Mouse (Mus musculus) cerebellum, adult 2 months (tissue): Measurements from ENCODE around the gene Uqcr10. TPM values are rescaled to one million over a fixed set of nuclear protein-coding genes. Genes with fewer than 3 reads are reported as not detected.

Experiments
- DNase-seq, 2 experiments: peaks; one replicate each; pipeline ENCODE4 v3.0.0; 2021
- H3K27ac ChIP-seq: fragments of 200-500 bp; 2 replicates; pipeline ENCODE4 v1.5.1; 2012; ENCODE audit warnings: low read length, control low read depth, inconsistent platforms; ENCODE audit not compliant: insufficient read depth
- H3K27me3 ChIP-seq: fragments of 200-500 bp; 2 replicates; pipeline ENCODE4 v1.6.1; 2012; ENCODE audit warnings: inconsistent platforms, mild to moderate bottlenecking, low read length, moderate library complexity; ENCODE audit not compliant: control insufficient read depth, insufficient read depth
- H3K4me1 ChIP-seq: fragments of 200-500 bp; 2 replicates; pipeline ENCODE4 v1.6.1; 2011; ENCODE audit warnings: low read length; ENCODE audit not compliant: control insufficient read depth, insufficient read depth
- H3K4me3 ChIP-seq: fragments of 200-500 bp; replicated peaks from 2 replicates; pipeline ENCODE3; 2011; ENCODE audit warnings: mild to moderate bottlenecking, low read depth, low read length, control low read depth; ENCODE audit not compliant: insufficient read depth
- CTCF ChIP-seq: fragments of 200-500 bp; IDR thresholded peaks from 2 replicates; pipeline ENCODE4 v1.5.1; 2011; ENCODE audit warnings: low read depth, mild to moderate bottlenecking, control low read depth, low read length, moderate library complexity, borderline replicate concordance; ENCODE audit not compliant: insufficient read depth
- POLR2A ChIP-seq: fragments of 200-500 bp; IDR thresholded peaks from 2 replicates; pipeline ENCODE4 v1.6.1; 2011; ENCODE audit warnings: low read length, control low read depth, borderline replicate concordance; ENCODE audit not compliant: insufficient read depth
- WGBS: fragments of 180-500 bp; shearing (Covaris S2); methylation state at CpG from one replicate; pipeline ENCODE4 v1.1.7; 2018; 5-methylcytosine and 5-hydroxymethylcytosine counted together
- polyA plus RNA-seq: library from polyadenylated mRNA; depleted of rRNA; stranded (reverse); fragments of >200 nt; gene quantifications from 2 replicates; pipeline ENCODE4 v1.2.3, GENCODE M21; 2012

The Uqcr10 gene
- polyA plus RNA-seq, 1 experiment: 1,338 TPM

- 57% methylated on average over 12 of the region's 12 CpGs for WGBS
- no peaks in the 10 kb centered on the region for H3K27me3 ChIP-seq
- TF ChIP-seq CTCF: no peak
- TF ChIP-seq POLR2A: no peak
Measured at GRCm38 (mm10) chr11:4729603-4730002, 25.5 kb upstream of the Uqcr10 start.

DNA sequence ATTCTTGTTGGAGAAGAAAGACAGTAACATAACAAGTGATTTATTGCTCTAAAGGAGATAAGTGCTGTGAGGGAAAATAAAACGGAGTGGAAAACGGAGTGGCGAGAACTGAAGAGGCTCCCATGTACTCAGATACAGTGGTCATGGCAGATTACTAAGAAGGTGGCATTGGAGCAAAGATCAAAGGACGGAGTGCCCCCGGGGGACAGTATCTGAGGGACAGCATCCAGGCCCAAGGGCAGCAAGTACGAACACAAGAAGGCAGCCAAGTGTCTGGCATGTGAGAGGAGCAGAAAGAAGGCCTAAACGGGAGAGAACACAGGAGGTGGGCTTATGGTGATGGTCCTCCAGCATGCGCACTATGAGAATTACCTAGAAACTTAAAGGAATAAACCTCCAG, 17.6 kb upstream of the Uqcr10 start:
- no peak overlapping the region for H3K27ac ChIP-seq
- H3K4me3 ChIP-seq: no peak overlapping the region
- 87% methylated on average over 8 of the region's 8 CpGs for WGBS
- H3K4me1 ChIP-seq: peaks cover 26% of the 10 kb centered on the region
- no peak for TF ChIP-seq POLR2A
- no peak for TF ChIP-seq CTCF
- DNase-seq: no peak
- H3K27me3 ChIP-seq: no peaks in the 10 kb centered on the region

More at GRCm38 (mm10) chr11:4729603-4730002, 25.5 kb upstream of the Uqcr10 start:
- DNase-seq: no peak
- Histone ChIP-seq H3K4me3 (no peak overlapping the region), H3K4me1 (peaks cover 15% of the 10 kb centered on the region), H3K27ac (no peak overlapping the region)

DNA sequence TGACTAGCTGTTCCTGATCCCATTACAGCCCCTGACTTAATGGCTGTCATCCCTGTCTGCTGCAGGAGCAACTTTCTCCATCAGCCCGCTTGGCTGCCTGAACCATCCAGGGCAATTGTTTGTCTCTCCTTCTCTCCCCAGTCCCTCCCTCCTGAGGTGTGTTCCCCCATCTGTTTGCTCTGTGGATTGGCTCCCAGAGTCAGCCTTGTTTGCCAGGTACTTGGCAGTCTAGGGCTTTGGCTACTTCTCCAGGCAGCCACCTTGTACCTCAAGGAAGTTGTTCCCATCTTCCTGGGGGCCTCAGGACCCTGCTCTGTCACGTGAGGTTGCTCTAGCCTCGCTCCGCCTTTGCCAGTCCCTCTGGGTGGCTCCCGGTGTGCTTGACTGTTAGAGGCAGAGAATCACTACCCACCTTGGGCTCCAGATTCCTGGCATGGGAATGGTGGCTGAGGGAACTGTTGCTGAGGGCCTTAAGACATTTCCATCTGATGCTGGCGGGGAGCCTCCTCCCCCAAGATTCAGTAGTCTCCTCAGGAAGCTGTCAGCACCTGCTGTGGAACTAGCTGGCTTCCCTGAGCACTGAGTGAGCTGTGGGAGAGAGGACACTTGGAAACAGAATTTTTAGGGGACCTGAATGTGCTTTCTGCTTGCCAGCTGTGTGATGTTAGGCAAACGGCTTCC, 16.9 kb upstream of the Uqcr10 start:
- DNase-seq: peak; percentile 79 to 88
- Histone ChIP-seq H3K4me3 (no peak overlapping the region), H3K27me3 (no peaks in the 10 kb centered on the region), H3K27ac (no peak overlapping the region), H3K4me1 (peaks cover 30% of the 10 kb centered on the region)
- WGBS: 21% methylated on average over 7 of the region's 7 CpGs
- TF ChIP-seq CTCF (no peak), POLR2A (no peak)

- no peak for TF ChIP-seq POLR2A
- no peak for TF ChIP-seq CTCF
- 53% methylated on average over 11 of the region's 11 CpGs for WGBS
- Histone ChIP-seq H3K27ac (no peak overlapping the region), H3K4me3 (no peak overlapping the region), H3K4me1 (peaks cover 30% of the 10 kb centered on the region), H3K27me3 (no peaks in the 10 kb centered on the region)
- DNase-seq: peak in 1 of 2 experiments; percentile 15
Measured at GRCm38 (mm10) chr11:4720393-4720792, 16.3 kb upstream of the Uqcr10 start.

- DNase-seq: no peak
- H3K4me1 ChIP-seq: peaks cover 30% of the 10 kb centered on the region
- no peak for TF ChIP-seq POLR2A
- TF ChIP-seq CTCF: no peak
- no peak overlapping the region for H3K27ac ChIP-seq
- H3K27me3 ChIP-seq: no peaks in the 10 kb centered on the region
- 96% methylated on average over 9 of the region's 9 CpGs for WGBS
- H3K4me3 ChIP-seq: no peak overlapping the region
Measured at GRCm38 (mm10) chr11:4719961-4720360, 15.8 kb upstream of the Uqcr10 start.

DNA sequence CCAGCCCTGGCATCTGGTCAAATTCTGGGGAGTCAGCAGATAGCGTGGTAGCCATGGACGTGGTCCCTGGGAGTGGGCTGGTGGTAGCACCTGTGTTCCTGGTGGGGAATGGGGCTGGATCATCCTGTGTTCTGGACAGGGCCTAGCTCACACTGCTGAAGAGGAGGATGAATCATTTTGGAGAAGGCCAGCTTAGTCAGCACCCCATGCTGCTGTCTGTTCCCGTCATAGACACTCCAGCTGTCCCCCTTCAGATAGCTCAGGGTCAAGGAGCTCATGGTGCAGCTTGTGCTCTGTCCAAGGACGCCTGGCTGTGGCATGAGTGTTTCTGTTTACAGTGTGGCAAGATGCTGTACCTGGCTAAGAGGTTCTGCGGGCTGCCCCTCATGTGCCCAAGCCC, 14.4 kb upstream of the Uqcr10 start:
- TF ChIP-seq CTCF (no peak), POLR2A (no peak)
- H3K27ac ChIP-seq: no peak overlapping the region
- H3K4me1 ChIP-seq: peaks cover 30% of the 10 kb centered on the region
- no peaks in the 10 kb centered on the region for H3K27me3 ChIP-seq
- WGBS: 45% methylated on average over 5 of the region's 5 CpGs
- DNase-seq: peak; percentile 43 to 64
- no peak overlapping the region for H3K4me3 ChIP-seq

GRCm38 (mm10) chr11:4716530-4717236, 12.5 kb upstream of the Uqcr10 start:
- DNase-seq: no peak
- no peak for TF ChIP-seq POLR2A
- no peak for TF ChIP-seq CTCF
- Histone ChIP-seq H3K27ac (no peak overlapping the region), H3K4me1 (peaks cover 30% of the 10 kb centered on the region), H3K4me3 (no peak overlapping the region), H3K27me3 (no peaks in the 10 kb centered on the region)
- WGBS: 74% methylated on average over 5 of the region's 5 CpGs

DNA sequence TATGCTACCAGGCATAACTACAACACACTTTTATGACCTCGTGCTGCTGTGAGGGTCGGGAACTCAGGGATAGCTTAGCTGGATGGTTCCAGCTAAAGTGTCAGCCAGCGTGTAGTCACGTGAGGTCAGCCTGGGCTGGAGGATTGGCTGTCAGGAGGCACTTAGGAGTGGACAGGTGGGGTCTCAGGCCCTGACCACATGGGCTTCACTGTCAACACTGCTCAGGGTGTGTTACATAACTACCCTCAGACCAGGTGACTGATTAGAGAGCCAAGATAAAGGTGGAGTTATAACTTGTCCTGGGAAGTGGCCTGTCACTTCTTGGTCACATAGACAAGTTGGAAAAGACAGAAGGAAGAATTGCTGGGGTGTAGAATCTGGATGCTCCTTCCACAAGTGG, 11.5 kb upstream of the Uqcr10 start:
- TF ChIP-seq CTCF (no peak), POLR2A (no peak)
- Histone ChIP-seq H3K4me3 (no peak overlapping the region), H3K27ac (no peak overlapping the region), H3K4me1 (peaks cover 23% of the 10 kb centered on the region), H3K27me3 (no peaks in the 10 kb centered on the region)
- WGBS: 89% methylated on average over 4 of the region's 4 CpGs
- no peak for DNase-seq
